Mouse (Mus musculus): Measurements from ENCODE around the gene Pla2g15. TPM values are rescaled to one million over a fixed set of nuclear protein-coding genes. Genes with fewer than 3 reads are reported as not detected.

Pla2g15 gene
- 1 to 10 TPM; 5.5 to 8.1 TPM for total RNA-seq (2021)
- long read RNA-seq, experiment 1, transcript Pla2g15-201 (6 exons, 2,706 nt) = major isoform, 10 of 12 reads
- long read RNA-seq, experiment 1, partial matches to known transcripts = 0 of 12 reads
- long read RNA-seq, experiment 1, other reads (novel, unspliced or antisense) = 2 of 12 reads
- long read RNA-seq, experiment 2, transcript Pla2g15-201 (6 exons, 2,706 nt) = major isoform, 5 of 7 reads
- long read RNA-seq, experiment 2, partial matches to known transcripts = 1 of 7 reads
- long read RNA-seq, experiment 2, other reads (novel, unspliced or antisense) = 1 of 7 reads

- intact Hi-C loops (cut with DNase I) = no loop called here
- peak; percentile 87 to 89 for DNase-seq
These were observed at the start of gene Pla2g15 for GRCm38 (mm10) chr8:106149801-106150652. TSS of gene Pla2g15 (plus strand) at chr8:106150399.

DNA sequence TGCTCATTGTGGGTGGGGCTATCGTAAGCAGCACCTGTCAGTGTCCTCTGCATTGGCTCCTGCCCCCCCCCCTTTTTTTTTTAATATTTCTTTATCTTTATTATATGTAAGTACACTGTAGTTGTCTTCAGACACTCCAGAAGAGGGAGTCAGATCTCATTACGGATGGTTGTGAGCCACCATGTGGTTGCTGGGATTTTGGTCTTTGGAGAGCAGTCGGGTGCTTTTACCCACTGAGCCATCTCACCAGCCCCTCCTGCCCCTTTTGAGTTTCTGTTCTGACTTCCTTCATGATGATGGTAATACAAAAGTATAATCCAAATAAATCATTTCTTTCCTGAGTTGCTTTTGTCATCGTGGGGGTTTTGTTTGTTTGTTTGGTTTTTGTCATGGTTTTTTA, 47.9 kb upstream of the Pla2g15 start:
- intact Hi-C loops (cut with DNase I) = no loop called here
- DNase-seq = no peak

GRCm38 (mm10) chr8:106103888-106104287, 46.3 kb upstream of the Pla2g15 start:
- intact Hi-C loops (cut with DNase I) = no loop called here
- no peak for DNase-seq

- no peak for DNase-seq
- intact Hi-C loops (cut with DNase I) = no loop called here
These were observed 44.0 kb upstream of the Pla2g15 start for GRCm38 (mm10) chr8:106106193-106106592.

GRCm38 (mm10) chr8:106108080-106108479, 42.1 kb upstream of the Pla2g15 start:
- peak in 1 of 2 experiments; percentile 27 for DNase-seq
- intact Hi-C loops (cut with DNase I) = no loop called here

DNA sequence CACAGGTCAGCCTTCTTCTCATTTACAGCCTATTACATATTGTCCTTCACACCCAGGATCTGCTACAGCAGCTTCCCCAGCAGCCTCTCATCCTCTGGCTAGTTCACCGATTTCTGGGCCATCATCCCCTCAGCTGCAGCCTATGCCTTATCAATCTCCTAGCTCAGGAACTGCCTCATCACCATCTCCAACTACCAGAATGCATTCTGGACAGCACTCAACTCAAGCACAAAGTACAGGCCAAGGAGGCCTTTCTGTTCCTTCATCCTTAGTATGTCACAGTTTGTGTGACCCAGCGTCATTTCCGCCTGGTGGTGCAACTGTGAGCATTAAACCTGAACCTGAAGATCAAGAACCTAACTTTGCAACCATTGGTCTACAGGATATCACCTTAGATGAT, 41.5 kb upstream of the Pla2g15 start:
- intact Hi-C loops (cut with DNase I) = no loop called here
- peak in 1 of 2 experiments; percentile 18 for DNase-seq

- no peak for DNase-seq
- intact Hi-C loops (cut with DNase I) = no loop called here
These were observed 38.2 kb upstream of the Pla2g15 start for GRCm38 (mm10) chr8:106112041-106112440.

DNA sequence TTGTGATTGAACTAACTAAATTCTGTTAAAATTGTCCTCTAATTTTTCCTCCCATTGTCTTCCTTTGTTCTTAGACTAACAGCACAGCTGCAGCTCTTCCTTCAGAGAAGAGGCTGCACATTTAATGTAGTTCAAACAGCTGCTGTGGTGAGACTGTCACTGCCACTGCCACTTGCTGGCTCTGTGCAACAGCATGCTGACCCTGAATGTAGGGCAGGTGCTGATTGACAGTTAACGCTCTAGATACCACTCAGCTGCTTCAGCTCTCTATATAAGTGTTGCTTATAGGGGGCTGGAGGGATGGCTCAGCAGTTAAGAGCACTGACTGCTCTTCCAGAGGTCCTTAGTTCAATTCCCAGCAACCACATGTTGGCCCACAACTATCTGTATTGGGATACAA, 37.7 kb upstream of the Pla2g15 start:
- DNase-seq = no peak
- intact Hi-C loops (cut with DNase I) = no loop called here

GRCm38 (mm10) chr8:106115897-106116296, 34.3 kb upstream of the Pla2g15 start:
- peak; percentile 21 to 55 for DNase-seq
- intact Hi-C loops (cut with DNase I) = no loop called here

- intact Hi-C loops (cut with DNase I) = no loop called here
- no peak for DNase-seq
These were observed 26.8 kb upstream of the Pla2g15 start for GRCm38 (mm10) chr8:106123443-106123842.

DNA sequence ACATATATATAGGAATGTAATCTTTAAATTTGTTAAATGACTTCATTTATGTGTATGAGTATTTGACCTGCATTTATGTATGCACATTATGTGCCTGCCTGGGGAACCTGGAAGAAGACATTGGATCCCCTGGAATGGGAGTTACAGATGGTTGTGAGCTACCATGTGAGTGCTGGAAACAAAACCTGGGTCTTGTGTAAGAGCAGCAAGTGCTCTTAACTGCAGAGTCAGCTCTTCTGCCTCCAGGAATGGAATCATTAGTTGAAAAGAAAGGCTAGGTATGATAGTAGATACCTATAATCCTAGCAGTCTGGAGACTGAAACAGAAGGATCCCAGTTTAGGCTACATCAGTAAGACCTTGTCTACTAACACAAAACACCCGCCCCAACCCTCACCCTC, 24.1 kb upstream of the Pla2g15 start:
- intact Hi-C loops (cut with DNase I) = no loop called here
- no peak for DNase-seq

DNA sequence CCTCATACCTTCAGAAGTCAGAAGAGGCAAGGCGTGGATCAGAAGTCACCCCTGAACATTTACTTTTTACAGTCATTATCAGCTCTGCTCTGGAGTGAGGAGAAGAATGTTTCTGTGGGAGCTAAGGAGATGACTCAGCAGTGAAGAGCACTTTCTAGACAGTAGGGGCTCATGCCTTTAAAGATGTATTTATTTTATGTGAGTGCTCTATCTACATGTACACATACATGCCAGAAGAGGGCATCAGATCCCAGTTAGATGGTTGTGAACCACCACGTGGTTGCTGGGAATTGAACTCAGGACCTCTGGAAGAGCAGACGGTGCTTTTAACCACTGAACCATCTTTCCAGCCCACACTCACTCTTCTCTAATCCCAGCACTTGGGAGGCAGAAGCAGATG, 23.1 kb upstream of the Pla2g15 start:
- intact Hi-C loops (cut with DNase I) = no loop called here
- no peak for DNase-seq

DNA sequence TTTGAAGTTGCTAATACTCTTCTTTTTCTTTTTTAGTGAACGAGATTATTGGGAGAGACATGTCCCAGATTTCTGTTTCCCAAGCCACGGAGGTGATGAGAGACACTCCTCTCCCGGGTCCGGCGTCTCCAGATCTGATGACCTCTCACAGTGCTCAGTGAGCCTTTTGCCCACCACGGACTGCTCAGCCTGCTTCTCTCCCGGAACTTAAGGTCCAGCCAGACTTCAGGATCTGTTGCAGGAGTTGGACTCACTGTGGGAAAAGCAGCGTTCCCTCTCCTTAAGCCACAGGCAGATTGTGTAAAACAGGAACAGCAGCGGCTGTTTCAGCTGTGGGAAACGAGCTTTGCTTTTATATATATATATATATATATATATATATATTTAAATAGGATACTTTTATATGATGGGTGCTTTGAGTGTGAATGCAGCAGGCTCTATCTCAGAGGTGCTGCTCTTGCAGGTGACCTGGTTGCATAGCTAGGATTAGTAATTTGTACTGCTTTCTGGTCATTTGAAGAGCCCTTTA, 22.3 kb upstream of the Pla2g15 start:
- intact Hi-C loops (cut with DNase I) = no loop called here
- DNase-seq = no peak

- intact Hi-C loops (cut with DNase I) = no loop called here
These were observed 20.8 kb upstream of the Pla2g15 start for GRCm38 (mm10) chr8:106129232-106129930.

GRCm38 (mm10) chr8:106129997-106130396, 20.2 kb upstream of the Pla2g15 start:
- intact Hi-C loops (cut with DNase I) = no loop called here
- no peak for DNase-seq

More at GRCm38 (mm10) chr8:106129232-106129930, 20.8 kb upstream of the Pla2g15 start:
- DNase-seq = no peak

DNA sequence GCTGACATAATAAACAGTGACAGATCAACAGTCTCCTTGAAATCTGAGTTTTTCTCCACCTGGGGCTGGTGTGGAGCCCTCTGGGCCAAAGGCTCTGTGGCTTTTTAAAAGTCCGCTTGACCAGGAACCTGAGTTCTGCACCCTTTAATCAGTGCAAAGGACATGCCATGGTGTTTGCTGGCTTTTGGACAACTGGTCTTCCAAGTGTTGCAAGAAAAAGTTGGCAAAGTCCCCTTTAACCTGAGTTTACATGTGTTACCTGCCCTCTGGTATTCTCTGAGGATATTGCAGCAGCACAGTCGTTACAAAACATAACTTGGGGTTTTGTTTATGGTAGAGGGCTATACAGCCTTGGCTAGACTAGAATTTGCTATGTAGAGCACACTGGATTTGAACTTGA, 19.7 kb upstream of the Pla2g15 start:
- intact Hi-C loops (cut with DNase I) = no loop called here
- DNase-seq = no peak

GRCm38 (mm10) chr8:106131021-106131420, 19.2 kb upstream of the Pla2g15 start:
- intact Hi-C loops (cut with DNase I) = no loop called here
- DNase-seq = no peak

DNA sequence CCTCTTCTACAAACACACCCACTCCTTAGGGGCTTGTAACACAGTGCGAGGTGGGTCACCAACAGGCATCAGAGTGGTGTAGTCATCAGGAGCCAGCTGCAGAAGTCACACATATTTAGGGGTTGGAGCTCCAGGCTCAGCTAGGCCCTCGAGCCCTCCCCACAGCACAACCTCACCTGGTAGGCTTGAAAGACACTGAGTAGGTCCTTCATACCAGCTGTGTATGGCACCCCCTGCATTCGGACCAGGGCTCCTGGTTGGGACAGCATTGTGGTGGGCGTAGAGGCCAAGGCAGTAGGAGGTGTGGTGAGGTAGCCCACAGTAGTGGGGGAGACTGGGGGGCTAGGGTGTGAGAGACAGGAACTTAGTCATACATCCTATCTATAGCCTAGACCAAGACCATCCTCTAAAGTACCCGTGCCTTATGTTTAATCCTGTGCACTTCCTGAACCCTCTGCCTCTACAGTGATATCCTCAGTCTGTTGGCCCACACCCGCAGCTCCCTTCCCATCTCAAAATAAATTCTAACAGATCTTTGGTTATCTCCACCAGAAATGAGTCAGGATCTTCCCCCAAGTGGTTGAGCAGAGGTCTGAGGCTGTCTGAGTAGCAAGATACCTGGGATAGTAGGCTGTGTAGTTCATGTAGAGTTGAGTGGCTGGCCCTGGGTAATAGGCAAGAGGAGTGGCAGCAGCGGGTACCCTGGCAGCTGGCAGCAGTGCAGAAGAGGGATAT, 18.5 kb upstream of the Pla2g15 start:
- intact Hi-C loops (cut with DNase I) = no loop called here
- DNase-seq = no peak

GRCm38 (mm10) chr8:106132356-106132755, 17.8 kb upstream of the Pla2g15 start:
- intact Hi-C loops (cut with DNase I) = no loop called here
- DNase-seq = no peak

DNA sequence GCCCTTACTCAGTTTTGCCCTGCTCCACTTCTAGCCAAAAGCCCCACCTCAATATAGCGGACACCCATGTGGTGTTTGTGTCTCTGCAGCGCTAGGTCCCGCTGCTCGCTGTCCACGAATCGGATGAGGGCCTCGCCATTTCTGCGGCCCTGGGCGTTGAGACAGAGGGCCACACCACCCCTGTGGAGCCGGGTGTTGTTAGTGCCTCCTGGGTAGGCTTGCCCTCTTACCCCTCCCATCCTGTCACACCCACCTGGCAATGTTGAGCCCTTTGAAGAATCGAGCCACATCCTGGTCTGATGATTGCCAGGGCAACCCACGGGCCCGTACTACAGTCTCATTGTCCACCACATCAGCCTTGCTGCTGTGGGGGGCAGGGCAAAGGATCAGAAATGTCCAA, 16.7 kb upstream of the Pla2g15 start:
- intact Hi-C loops (cut with DNase I) = no loop called here
- no peak for DNase-seq
